In genomic region chr12:3364076-3364475, GRCm38 (mm10) we compare ENCODE assay signal across 13 mouse cellular contexts. TPM values are rescaled to one million over a fixed set of nuclear protein-coding genes. Genes with fewer than 3 reads are reported as not detected.
DNase-seq lines count a peak whose midpoint lies in the region; ATAC-seq and TF ChIP-seq lines count a peak whose summit lies in the region.
"Had no signal": no experiment of that assay in that cellular context is flagged by ENCODE, and none has a peak within 500 bp of the region (broad histone marks: within the 10 kb centered on the region; RNA-seq: fewer than 3 reads in every experiment).

No protein-coding gene starts in this region.

- no peak for ATAC-seq in forebrain, embryonic 16.5 days
- no peak for ATAC-seq in limb, embryonic 12.5 days (ENCODE audit: insufficient number of reproducible peaks, insufficient read depth, low FRiP score, low TSS enrichment, low read depth)

- no peak overlapping the region for H3K4me2 ChIP-seq in forebrain, embryonic 16.5 days (ENCODE audit: low read length)
- H3K4me2 ChIP-seq in limb, embryonic 12.5 days, result 0 out of 2 replicates have a peak overlapping the region, but pooled peaks have one; percentile 84

- peak; percentile 67 for DNase-seq in cerebellum, adult 9-10 months
- DNase-seq in cerebellum, postnatal 25 days, result no peak
- peak; percentile 63 for DNase-seq in MN1 (ENCODE audit: low spot score)
- no peak for DNase-seq in ovary, postnatal 14 days (ENCODE audit: low spot score)
- no peak for DNase-seq in gastrocnemius, adult 2 months
- no peak for DNase-seq in urinary bladder, adult 18-20 months (ENCODE audit: low spot score in 2 of 2)
- DNase-seq: adrenal gland, postnatal 36 days; heart, postnatal 14 days; kidney, adult 18-20 months; lung, postnatal 36 days had no signal

- no peaks in the 10 kb centered on the region for H3K27me3 ChIP-seq in forebrain, embryonic 16.5 days (replicated peaks; ENCODE audit: control insufficient read depth, insufficient read depth, low read length)
- no peaks in the 10 kb centered on the region for H3K27me3 ChIP-seq in limb, embryonic 12.5 days

- H3K9me3 ChIP-seq in forebrain, embryonic 16.5 days (ENCODE audit: control insufficient read depth, low read length), result 0 out of 2 replicates have a peak, but pooled peaks cover 5% of the 10 kb centered on the region
- H3K9me3 ChIP-seq in limb, embryonic 12.5 days, result 0 out of 2 replicates have a peak, but pooled peaks cover 12% of the 10 kb centered on the region
- H3K9me3 ChIP-seq: liver, embryonic 15.5 days had no signal

- no peak overlapping the region for H3K9ac ChIP-seq in forebrain, embryonic 16.5 days (replicated peaks; ENCODE audit: low read depth, low read length)
- no peak overlapping the region for H3K9ac ChIP-seq in limb, embryonic 12.5 days (replicated peaks)
- H3K9ac ChIP-seq: liver, embryonic 15.5 days had no signal

- TF ChIP-seq CTCF in gastrocnemius, adult 2 months (IDR thresholded peaks at IDR 0.05), result no peak

- no peak overlapping the region for H3K4me3 ChIP-seq in forebrain, embryonic 16.5 days (replicated peaks; ENCODE audit: low read length)
- H3K4me3 ChIP-seq in limb, embryonic 12.5 days (replicated peaks), result no peak overlapping the region
- H3K4me3 ChIP-seq in gastrocnemius, adult 2 months, result no peak overlapping the region

- intact Hi-C loops in gastrocnemius, adult 2 months (cut with DNase I), result no loop called here

- H3K27ac ChIP-seq in forebrain, embryonic 16.5 days (ENCODE audit: low read length), result peak overlapping the region; percentile 98
- H3K27ac ChIP-seq in limb, embryonic 12.5 days, result peak overlapping the region; percentile 70; the same call in 1 of the 2 replicates
- no peak overlapping the region for H3K27ac ChIP-seq in gastrocnemius, adult 2 months
- H3K27ac ChIP-seq: liver, embryonic 15.5 days had no signal

- peaks cover 13% of the 10 kb centered on the region; the same call in 1 of the 2 replicates for H3K36me3 ChIP-seq in forebrain, embryonic 16.5 days (ENCODE audit: control insufficient read depth, insufficient read depth)
- H3K36me3 ChIP-seq in limb, embryonic 12.5 days, result peaks cover 19% of the 10 kb centered on the region
- H3K36me3 ChIP-seq: liver, embryonic 15.5 days had no signal

- H3K4me1 ChIP-seq in forebrain, embryonic 16.5 days (replicated peaks; ENCODE audit: control insufficient read depth, insufficient read depth, low read length), result peaks cover 33% of the 10 kb centered on the region
- peaks cover 19% of the 10 kb centered on the region for H3K4me1 ChIP-seq in limb, embryonic 12.5 days (replicated peaks)

- 88% methylated on average over 5 of the region's 5 CpGs for WGBS in forebrain, embryonic 16.5 days
- WGBS in limb, embryonic 12.5 days, result 87% methylated on average over 5 of the region's 5 CpGs

RNA-seq across cellular contexts. Expression of gene Kif3c, which starts 0.9 kb away (rescaled TPM):
- 118 and 122 TPM in 2 replicates for polyA plus RNA-seq in forebrain, embryonic 16.5 days (2015; fragmentation: Nextera tagmentation; extraction: Ambion mirVana)
- polyA plus RNA-seq in limb, embryonic 12.5 days (2016; fragmentation: Nextera tagmentation; extraction: Ambion mirVana), result 19.3 and 21.6 TPM in 2 replicates
- 10 to 100 TPM; 20.7 to 24.1 TPM for total RNA-seq in gastrocnemius, adult 2 months (2021)

RNA-seq across cellular contexts. Expression of gene Rab10, which starts 54.3 kb away (rescaled TPM):
- 135 and 155 TPM in 2 replicates for polyA plus RNA-seq in forebrain, embryonic 16.5 days (2015; fragmentation: Nextera tagmentation; extraction: Ambion mirVana)
- polyA plus RNA-seq in limb, embryonic 12.5 days (2016; fragmentation: Nextera tagmentation; extraction: Ambion mirVana), result 95.7 and 103 TPM in 2 replicates
- total RNA-seq in gastrocnemius, adult 2 months (2021), result 100 to 1,000 TPM; 272 to 301 TPM

Comparison
In these comparisons a context has a peak if more than half of its experiments do, and no peak if none do; other contexts are left out.
1. DNase-seq: peak in cerebellum, adult 9-10 months (single experiment) and MN1 (single experiment); none in cerebellum, postnatal 25 days (0 of 2), ovary, postnatal 14 days (single experiment), gastrocnemius, adult 2 months (single experiment) and urinary bladder, adult 18-20 months (0 of 2).